Mouse (Mus musculus) small intestine, adult 2 months (tissue): ENCODE results near the gene Tln2. TPM values are rescaled to one million over a fixed set of nuclear protein-coding genes. Genes with fewer than 3 reads are reported as not detected.

Experiments
- H3K27ac ChIP-seq: fragments of 200-500 bp; 2 replicates; pipeline ENCODE4 v1.5.1; 2012; ENCODE audit warnings: low read depth, low read length, control low read depth, inconsistent platforms; ENCODE audit not compliant: insufficient read depth
- H3K27me3 ChIP-seq: fragments of 200-500 bp; 2 replicates; pipeline ENCODE4 v1.6.1; 2012; ENCODE audit warnings: mild to moderate bottlenecking, moderate library complexity, low read length, inconsistent platforms; ENCODE audit not compliant: control insufficient read depth, insufficient read depth
- H3K36me3 ChIP-seq: fragments of 200-500 bp; 2 replicates; pipeline ENCODE4 v1.6.1; 2012; ENCODE audit warnings: mild to moderate bottlenecking, low read length, control low read depth, inconsistent platforms; ENCODE audit not compliant: control insufficient read depth, insufficient read depth
- H3K4me1 ChIP-seq: fragments of 200-500 bp; 2 replicates; pipeline ENCODE4 v1.6.1; 2012; ENCODE audit warnings: low read length, inconsistent platforms, mixed read lengths; ENCODE audit not compliant: control insufficient read depth, insufficient read depth, insufficient read length
- H3K4me3 ChIP-seq: fragments of 200-500 bp; 2 replicates; pipeline ENCODE4 v1.5.1; 2012; ENCODE audit warnings: low read depth, mild to moderate bottlenecking, control low read depth, inconsistent platforms, low read length, moderate library complexity
- CTCF ChIP-seq: fragments of 200-500 bp; IDR thresholded peaks from 2 replicates; pipeline ENCODE4 v1.5.1; 2012; ENCODE audit warnings: low read depth, mild to moderate bottlenecking, control low read depth, inconsistent platforms, low read length, moderate library complexity, mixed read lengths; ENCODE audit not compliant: insufficient replicate concordance, insufficient read length; ENCODE audit errors: extremely low read depth
- POLR2A ChIP-seq: fragments of 200-500 bp; IDR thresholded peaks from 2 replicates; pipeline ENCODE4 v1.6.1; 2012; ENCODE audit warnings: low read depth, mild to moderate bottlenecking, control low read depth, inconsistent platforms, low read length, moderate library complexity
- WGBS: fragments of 180-500 bp; shearing (Covaris S2); methylation state at CpG from one replicate; pipeline ENCODE4 v1.1.7; 2018; 5-methylcytosine and 5-hydroxymethylcytosine counted together
- polyA plus RNA-seq: library from polyadenylated mRNA; depleted of rRNA; stranded (reverse); fragments of >200 nt; gene quantifications from 2 replicates; pipeline ENCODE4 v1.2.3, GENCODE M21; 2012

The Tln2 gene
- polyA plus RNA-seq, 1 experiment = 4.8 TPM

- Histone ChIP-seq H3K27ac (no peak overlapping the region), H3K4me1 (no peaks in the 10 kb centered on the region), H3K36me3 (no peaks in the 10 kb centered on the region), H3K4me3 (no peak overlapping the region), H3K27me3 (no peaks in the 10 kb centered on the region)
- WGBS = 90% methylated on average over 5 of the region's 5 CpGs
- TF ChIP-seq POLR2A (no peak), CTCF (no peak)
Measured at GRCm38 (mm10) chr9:67546650-67547049, 12.9 kb downstream of the Tln2 start.

GRCm38 (mm10) chr9:67545794-67546193 is 13.7 kb downstream of the Tln2 start:
- H3K4me3 ChIP-seq = no peak overlapping the region
- WGBS = 91% methylated on average over 3 of the region's 3 CpGs
- no peaks in the 10 kb centered on the region for H3K27me3 ChIP-seq
- H3K4me1 ChIP-seq = no peaks in the 10 kb centered on the region
- no peak for TF ChIP-seq CTCF
- no peak for TF ChIP-seq POLR2A
- no peaks in the 10 kb centered on the region for H3K36me3 ChIP-seq
- H3K27ac ChIP-seq = no peak overlapping the region

DNA sequence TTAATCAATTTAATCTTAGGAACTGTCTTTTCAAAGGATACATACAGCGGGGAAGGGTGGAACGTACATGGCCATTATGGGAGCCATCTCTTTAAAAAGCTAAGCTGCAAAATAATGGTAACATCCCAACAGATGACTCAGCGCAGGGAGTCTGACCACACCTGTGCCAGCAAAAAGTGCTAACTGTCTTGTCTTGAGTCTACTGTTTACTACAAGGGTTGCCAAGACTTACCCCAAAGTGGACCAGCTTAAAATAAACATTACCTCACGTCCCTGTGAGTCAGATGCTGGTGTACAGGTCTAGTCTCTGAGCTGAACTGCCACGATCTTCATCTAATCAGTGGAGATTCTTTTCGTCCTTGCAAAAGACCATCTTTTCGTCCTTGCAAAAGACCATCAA is 14.7 kb downstream of the Tln2 start:
- TF ChIP-seq POLR2A (no peak), CTCF (no peak)
- Histone ChIP-seq H3K4me1 (no peaks in the 10 kb centered on the region), H3K4me3 (no peak overlapping the region), H3K27ac (no peak overlapping the region), H3K36me3 (no peaks in the 10 kb centered on the region), H3K27me3 (no peaks in the 10 kb centered on the region)
- WGBS = 47% methylated on average over 7 of the region's 7 CpGs

DNA sequence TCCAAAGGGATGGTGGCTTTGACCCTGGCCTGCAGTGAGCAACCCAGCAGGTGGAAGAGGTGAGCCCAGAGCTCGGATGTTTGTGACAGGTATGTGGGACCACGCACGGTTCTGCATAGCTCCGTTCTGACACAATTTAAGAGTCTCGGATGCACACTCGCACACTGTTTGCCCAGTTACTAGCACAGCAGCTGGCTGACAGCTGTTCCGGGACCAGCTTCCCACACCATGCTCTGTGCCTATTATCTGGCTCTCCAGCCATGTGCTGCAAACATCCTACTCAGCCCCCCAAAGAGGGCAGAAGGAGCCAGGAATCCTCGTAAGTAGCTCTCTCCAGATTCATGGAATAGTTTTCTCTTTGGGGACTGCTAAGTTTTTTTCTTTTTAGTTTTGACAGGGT is 17.6 kb downstream of the Tln2 start:
- no peak for TF ChIP-seq CTCF
- no peak for TF ChIP-seq POLR2A
- Histone ChIP-seq H3K4me1 (no peaks in the 10 kb centered on the region), H3K27ac (no peak overlapping the region), H3K36me3 (no peaks in the 10 kb centered on the region), H3K4me3 (no peak overlapping the region), H3K27me3 (no peaks in the 10 kb centered on the region)
- WGBS = 82% methylated on average over 8 of the region's 8 CpGs

- WGBS = 60% methylated on average over 17 of the region's 17 CpGs
- H3K4me1 ChIP-seq = no peaks in the 10 kb centered on the region
- no peak for TF ChIP-seq CTCF
- TF ChIP-seq POLR2A = no peak
Measured at GRCm38 (mm10) chr9:67539776-67540706, 19.5 kb downstream of the Tln2 start.

GRCm38 (mm10) chr9:67534420-67534819 is 25.1 kb downstream of the Tln2 start:
- no peak overlapping the region for H3K4me3 ChIP-seq
- no peaks in the 10 kb centered on the region for H3K36me3 ChIP-seq
- no peak for TF ChIP-seq CTCF
- no peak for TF ChIP-seq POLR2A
- no peaks in the 10 kb centered on the region for H3K4me1 ChIP-seq
- no peak overlapping the region for H3K27ac ChIP-seq
- WGBS = 61% methylated on average over 7 of the region's 7 CpGs
- no peaks in the 10 kb centered on the region for H3K27me3 ChIP-seq

More at GRCm38 (mm10) chr9:67539776-67540706, 19.5 kb downstream of the Tln2 start:
- H3K36me3 ChIP-seq = no peaks in the 10 kb centered on the region
- no peak overlapping the region for H3K4me3 ChIP-seq
- H3K27me3 ChIP-seq = no peaks in the 10 kb centered on the region
- no peak overlapping the region for H3K27ac ChIP-seq

DNA sequence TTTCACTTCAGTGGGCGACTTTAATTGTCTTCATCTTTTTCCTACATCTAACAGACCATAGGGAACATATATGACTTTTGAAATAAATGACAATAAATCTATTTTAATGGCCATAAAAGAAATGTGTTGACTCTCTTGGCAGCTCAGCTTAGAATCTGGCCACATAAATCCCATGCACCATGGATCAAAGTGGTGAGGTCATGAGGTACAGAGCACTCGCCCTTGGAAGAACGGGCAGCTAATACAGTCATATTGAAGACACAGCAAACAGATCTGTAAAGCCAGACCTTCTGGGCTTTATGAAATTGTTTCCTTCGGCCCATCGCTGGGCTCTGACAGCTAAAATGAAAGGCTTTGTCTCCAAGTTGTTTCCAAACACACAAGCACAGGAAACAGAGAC is 26.2 kb downstream of the Tln2 start:
- H3K36me3 ChIP-seq = no peaks in the 10 kb centered on the region
- no peaks in the 10 kb centered on the region for H3K4me1 ChIP-seq
- H3K27me3 ChIP-seq = no peaks in the 10 kb centered on the region
- H3K27ac ChIP-seq = no peak overlapping the region
- 84% methylated on average over 5 of the region's 5 CpGs for WGBS
- TF ChIP-seq POLR2A = no peak
- H3K4me3 ChIP-seq = no peak overlapping the region
